Mouse (Mus musculus) liver, embryonic 16.5 days (tissue): ENCODE results near the gene Ankrd53. TPM values are rescaled to one million over a fixed set of nuclear protein-coding genes. Genes with fewer than 3 reads are reported as not detected.

Source experiments
- ATAC-seq: fragments of 200-750 bp; cut with Nextera tagmentation; 2 replicates; pipeline ENCODE4 v1.8.0; 2017; ENCODE audit warnings: low read depth, mild to moderate bottlenecking, moderate number of reproducible peaks, moderate library complexity
- H3K27ac ChIP-seq: fragments of 300-500 bp; sonication (generic); 2 replicates; pipeline ENCODE4 v1.5.1; 2014; ENCODE audit warnings: mild to moderate bottlenecking, low read length
- H3K27me3 ChIP-seq: fragments of 300-500 bp; sonication (generic); 2 replicates; pipeline ENCODE4 v1.6.1; 2014; ENCODE audit warnings: low read depth, low read length, mixed read lengths; ENCODE audit not compliant: control insufficient read depth, insufficient read depth
- H3K36me3 ChIP-seq: fragments of 300-500 bp; sonication (generic); 2 replicates; pipeline ENCODE4 v1.6.1; 2014; ENCODE audit warnings: mild to moderate bottlenecking; ENCODE audit not compliant: control insufficient read depth, insufficient read depth
- H3K4me1 ChIP-seq: fragments of 300-500 bp; sonication (generic); 2 replicates; pipeline ENCODE4 v1.6.1; 2014; ENCODE audit warnings: low read depth, low read length, mixed read lengths; ENCODE audit not compliant: control insufficient read depth
- H3K4me2 ChIP-seq: fragments of 300-500 bp; sonication (generic); 2 replicates; pipeline ENCODE4 v1.6.1; 2014; ENCODE audit warnings: low read depth, low read length, mixed read lengths
- H3K4me3 ChIP-seq: fragments of 300-500 bp; sonication (generic); 2 replicates; pipeline ENCODE4 v1.5.1; 2014; ENCODE audit warnings: low read depth, mild to moderate bottlenecking, low read length
- H3K9ac ChIP-seq: fragments of 300-500 bp; sonication (generic); 2 replicates; pipeline ENCODE4 v1.6.1; 2014; ENCODE audit warnings: low read depth, low read length
- H3K9me3 ChIP-seq: fragments of 300-500 bp; sonication (generic); replicated peaks from 2 replicates; pipeline ENCODE4 v1.6.1; 2016; ENCODE audit warnings: low read length; ENCODE audit not compliant: control insufficient read depth
- WGBS: fragments of 180-500 bp; shearing (Covaris S2); extraction: QIAGEN DNeasy Blood & Tissue Kit; methylation state at CpG from one replicate; pipeline ENCODE4 v1.1.7; 2014; ENCODE audit not compliant: insufficient replicate concordance; 5-methylcytosine and 5-hydroxymethylcytosine counted together
- polyA plus RNA-seq: library from polyadenylated mRNA; unstranded; fragments of >200 nt; fragmentation: Nextera tagmentation; extraction: Ambion mirVana; gene quantifications from 2 replicates; pipeline ENCODE4 v1.2.1, GENCODE M21; 2015

Gene Ankrd53
- polyA plus RNA-seq = not detected in 2 replicates

- no peak for ATAC-seq
- Histone ChIP-seq H3K27me3 (peaks cover 59% of the 10 kb centered on the region), H3K4me2 (peak within 1 kb of the TSS; percentile 51), H3K4me3 (peak within 1 kb of the TSS; percentile 28), H3K36me3 (no peaks in the 10 kb centered on the region), H3K9ac (no peak within 1 kb of the TSS), H3K9me3 (no peaks in the 10 kb centered on the region), H3K27ac (no peak within 1 kb of the TSS), H3K4me1 (peaks cover 3% of the 10 kb centered on the region)
- 24% methylated on average over 6 of the region's 6 CpGs for WGBS
Measured at GRCm38 (mm10) chr6:83762344-83762743, at the start of gene Ankrd53. Ankrd53 (plus strand) TSS chr6:83762644.

DNA sequence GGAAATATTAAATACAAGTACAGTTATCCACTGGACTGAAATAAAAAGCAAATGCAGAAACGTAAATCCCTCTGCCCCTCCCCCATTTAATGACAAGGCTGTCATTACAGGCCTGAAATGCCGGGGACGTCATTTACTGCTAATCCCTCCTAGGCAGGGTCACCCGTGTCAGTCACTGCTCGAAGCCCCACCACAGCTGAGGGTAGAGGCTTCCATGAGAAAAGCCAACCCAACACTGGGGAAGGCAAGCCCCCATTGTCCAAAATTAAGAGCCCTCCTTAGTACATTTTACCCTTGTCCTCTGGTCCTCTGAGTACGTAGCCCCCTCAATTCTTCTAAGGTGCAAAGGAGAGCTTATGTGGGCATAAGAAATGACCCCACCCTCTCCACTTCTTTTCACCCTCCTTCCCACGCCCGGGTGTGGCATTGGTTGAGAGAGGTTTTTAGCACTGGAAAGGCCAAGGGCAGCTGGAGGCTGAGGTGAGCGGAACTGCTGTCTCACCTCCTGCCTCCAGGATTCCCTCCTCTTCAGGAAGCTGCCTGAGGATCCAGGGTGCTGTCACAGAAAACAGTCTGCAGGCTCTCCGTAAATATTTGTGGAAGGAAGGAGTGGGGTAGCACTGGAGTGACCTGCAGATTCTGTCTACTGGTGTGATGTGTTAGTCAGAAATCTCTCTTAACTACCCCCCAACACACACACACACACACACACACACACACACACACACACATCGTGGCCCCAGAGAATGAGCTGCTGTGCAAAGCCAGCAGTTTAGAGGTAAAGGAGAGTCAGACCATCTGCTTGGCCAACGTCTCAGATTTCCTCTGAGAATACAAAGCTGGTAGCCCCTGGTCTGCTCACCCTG lies 48.9 kb upstream of the Ankrd53 start:
- 7% methylated on average over 12 of the region's 12 CpGs for WGBS
- H3K27me3 ChIP-seq = peaks cover 99% of the 10 kb centered on the region
- no peak overlapping the region for H3K4me2 ChIP-seq
- H3K36me3 ChIP-seq = no peaks in the 10 kb centered on the region
- no peak overlapping the region for H3K27ac ChIP-seq
- no peak overlapping the region for H3K9ac ChIP-seq
- no peaks in the 10 kb centered on the region for H3K9me3 ChIP-seq
- H3K4me1 ChIP-seq = peaks cover 3% of the 10 kb centered on the region; the same call in 1 of the 2 replicates
- no peak overlapping the region for H3K4me3 ChIP-seq
- ATAC-seq = no peak

DNA sequence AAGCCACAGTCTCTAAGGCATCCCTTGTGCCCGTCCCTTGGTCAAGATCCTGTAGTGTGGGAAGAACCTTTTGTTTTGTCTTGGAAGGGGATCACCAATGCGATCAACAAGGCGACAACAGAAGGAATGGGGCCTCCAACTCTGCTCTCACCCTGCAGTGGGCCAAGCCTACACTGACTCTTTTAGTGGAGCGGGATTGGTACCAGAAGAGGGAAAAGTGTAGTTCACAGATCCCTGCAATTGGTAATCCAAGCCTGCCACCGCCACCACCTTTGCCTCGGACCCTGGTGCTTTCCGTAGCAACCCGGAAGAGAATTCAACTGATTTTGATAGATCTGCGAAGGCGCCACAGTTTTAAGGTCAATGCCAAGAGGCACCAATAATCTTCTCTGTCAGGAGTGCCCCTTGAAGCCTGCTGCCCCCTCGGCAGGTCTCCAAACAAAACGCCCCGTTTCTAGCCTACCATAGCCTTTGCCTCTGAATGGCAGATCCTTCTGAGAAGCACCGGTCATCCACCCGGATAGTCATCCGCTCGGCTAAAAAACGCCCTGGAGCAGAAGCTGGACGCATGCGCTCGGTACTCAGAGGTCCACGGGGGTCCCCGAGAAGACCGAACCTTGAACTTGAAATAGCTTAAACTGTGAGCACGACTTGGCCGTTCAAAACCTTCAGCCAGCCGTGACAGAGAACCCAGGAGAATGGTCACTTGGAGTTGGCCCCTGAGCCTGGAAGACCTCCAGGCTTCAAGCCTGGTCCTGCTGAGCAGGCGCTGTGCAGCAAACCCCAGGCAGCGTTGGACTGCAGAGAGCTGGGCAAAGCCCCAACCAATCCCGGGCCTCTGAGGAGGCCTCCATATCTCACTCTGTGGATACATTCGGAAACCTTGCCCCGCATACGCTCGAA lies 48.0 kb upstream of the Ankrd53 start:
- Histone ChIP-seq H3K9me3 (no peaks in the 10 kb centered on the region), H3K27me3 (peaks cover 97% of the 10 kb centered on the region), H3K27ac (no peak overlapping the region), H3K36me3 (no peaks in the 10 kb centered on the region), H3K4me2 (no peak overlapping the region), H3K9ac (no peak overlapping the region), H3K4me1 (peaks cover 3% of the 10 kb centered on the region; the same call in 1 of the 2 replicates), H3K4me3 (no peak overlapping the region)
- 3% methylated on average over 34 of the region's 34 CpGs for WGBS
- no peak for ATAC-seq

- H3K4me3 ChIP-seq = no peak overlapping the region
- no peaks in the 10 kb centered on the region for H3K36me3 ChIP-seq
- no peaks in the 10 kb centered on the region for H3K9me3 ChIP-seq
- H3K4me1 ChIP-seq = peaks cover 3% of the 10 kb centered on the region; the same call in 1 of the 2 replicates
- H3K4me2 ChIP-seq = no peak overlapping the region
- ATAC-seq = no peak
- 3% methylated on average over 30 of the region's 30 CpGs for WGBS
- H3K27me3 ChIP-seq = peaks cover 92% of the 10 kb centered on the region
- no peak overlapping the region for H3K9ac ChIP-seq
- no peak overlapping the region for H3K27ac ChIP-seq
Measured at GRCm38 (mm10) chr6:83715461-83716196, 46.8 kb upstream of the Ankrd53 start.

DNA sequence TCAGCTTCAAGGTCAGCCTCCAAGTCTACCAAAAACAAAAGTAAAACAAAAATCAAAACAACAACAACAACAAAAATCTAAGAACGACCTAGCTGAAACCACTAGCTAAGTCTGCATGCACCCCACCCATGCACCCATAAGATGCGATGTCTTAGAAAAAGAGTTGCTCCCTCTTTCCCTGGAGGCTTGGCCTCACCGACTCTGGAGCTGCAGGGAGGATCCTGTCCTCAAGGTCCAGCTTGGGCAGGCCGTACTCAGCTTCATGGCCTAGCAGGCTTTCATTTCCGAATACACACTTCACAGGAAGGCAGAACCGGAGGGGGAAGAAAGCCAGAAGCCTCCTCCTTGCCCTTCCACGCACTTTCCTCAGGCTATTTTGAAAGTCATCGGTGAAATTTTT lies 45.4 kb upstream of the Ankrd53 start:
- H3K9me3 ChIP-seq = no peaks in the 10 kb centered on the region
- H3K4me1 ChIP-seq = no peaks in the 10 kb centered on the region; the same call in 1 of the 2 replicates
- 4% methylated on average over 8 of the region's 8 CpGs for WGBS
- no peak overlapping the region for H3K27ac ChIP-seq
- no peak overlapping the region for H3K4me2 ChIP-seq
- peaks cover 92% of the 10 kb centered on the region for H3K27me3 ChIP-seq
- no peak overlapping the region for H3K9ac ChIP-seq
- no peaks in the 10 kb centered on the region for H3K36me3 ChIP-seq
- H3K4me3 ChIP-seq = no peak overlapping the region
- no peak for ATAC-seq

GRCm38 (mm10) chr6:83722526-83722925 lies 39.9 kb upstream of the Ankrd53 start:
- no peak overlapping the region for H3K9ac ChIP-seq

GRCm38 (mm10) chr6:83727178-83727577 lies 35.3 kb upstream of the Ankrd53 start:
- Histone ChIP-seq H3K4me3 (no peak overlapping the region), H3K9ac (no peak overlapping the region), H3K27ac (no peak overlapping the region), H3K9me3 (no peaks in the 10 kb centered on the region), H3K27me3 (peaks cover 7% of the 10 kb centered on the region), H3K4me2 (no peak overlapping the region), H3K36me3 (no peaks in the 10 kb centered on the region), H3K4me1 (no peaks in the 10 kb centered on the region)
- ATAC-seq = no peak
- WGBS = 24% methylated on average over 4 of the region's 4 CpGs

More at GRCm38 (mm10) chr6:83722526-83722925, 39.9 kb upstream of the Ankrd53 start:
- Histone ChIP-seq H3K27ac (no peak overlapping the region), H3K4me3 (no peak overlapping the region), H3K27me3 (peaks cover 46% of the 10 kb centered on the region), H3K4me1 (no peaks in the 10 kb centered on the region), H3K4me2 (no peak overlapping the region), H3K36me3 (no peaks in the 10 kb centered on the region), H3K9me3 (no peaks in the 10 kb centered on the region)
- WGBS = 13% methylated on average over 6 of the region's 6 CpGs
- ATAC-seq = no peak

DNA sequence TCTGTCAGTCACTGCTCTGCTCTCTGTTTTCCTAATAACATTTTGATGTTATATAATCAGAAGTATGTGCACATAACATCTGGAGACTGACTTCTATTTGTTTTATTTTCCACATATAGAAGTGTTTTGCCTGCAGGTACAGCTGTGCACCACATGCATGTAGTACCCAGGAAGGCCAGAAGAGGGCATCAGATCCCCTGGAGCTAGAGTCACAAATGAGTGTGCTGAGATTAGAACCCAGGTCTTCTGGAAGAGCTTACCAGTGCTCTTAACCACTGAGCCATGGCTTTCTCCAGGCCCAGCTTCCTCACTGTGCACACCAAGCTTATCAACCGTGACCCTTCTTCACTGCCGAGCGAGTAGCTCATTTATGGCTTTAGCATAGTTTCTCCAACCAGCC lies 34.0 kb upstream of the Ankrd53 start:
- H3K4me3 ChIP-seq = no peak overlapping the region
- no peaks in the 10 kb centered on the region for H3K9me3 ChIP-seq
- no peaks in the 10 kb centered on the region for H3K4me1 ChIP-seq
- no peak overlapping the region for H3K4me2 ChIP-seq
- peaks cover 3% of the 10 kb centered on the region for H3K27me3 ChIP-seq
- no peak for ATAC-seq
- no peak overlapping the region for H3K9ac ChIP-seq
- no peaks in the 10 kb centered on the region for H3K36me3 ChIP-seq
- WGBS = 77% methylated on average over 3 of the region's 3 CpGs
- no peak overlapping the region for H3K27ac ChIP-seq
